Mouse (Mus musculus): ENCODE results near the gene Hnrnpul1.

The Hnrnpul1 gene

GRCm38 (mm10) chr7:25689603-25690021 is 64.9 kb downstream of the Hnrnpul1 start:
- DNase-seq (ENCODE audit: low spot score in 2 of 2): no peak

DNA sequence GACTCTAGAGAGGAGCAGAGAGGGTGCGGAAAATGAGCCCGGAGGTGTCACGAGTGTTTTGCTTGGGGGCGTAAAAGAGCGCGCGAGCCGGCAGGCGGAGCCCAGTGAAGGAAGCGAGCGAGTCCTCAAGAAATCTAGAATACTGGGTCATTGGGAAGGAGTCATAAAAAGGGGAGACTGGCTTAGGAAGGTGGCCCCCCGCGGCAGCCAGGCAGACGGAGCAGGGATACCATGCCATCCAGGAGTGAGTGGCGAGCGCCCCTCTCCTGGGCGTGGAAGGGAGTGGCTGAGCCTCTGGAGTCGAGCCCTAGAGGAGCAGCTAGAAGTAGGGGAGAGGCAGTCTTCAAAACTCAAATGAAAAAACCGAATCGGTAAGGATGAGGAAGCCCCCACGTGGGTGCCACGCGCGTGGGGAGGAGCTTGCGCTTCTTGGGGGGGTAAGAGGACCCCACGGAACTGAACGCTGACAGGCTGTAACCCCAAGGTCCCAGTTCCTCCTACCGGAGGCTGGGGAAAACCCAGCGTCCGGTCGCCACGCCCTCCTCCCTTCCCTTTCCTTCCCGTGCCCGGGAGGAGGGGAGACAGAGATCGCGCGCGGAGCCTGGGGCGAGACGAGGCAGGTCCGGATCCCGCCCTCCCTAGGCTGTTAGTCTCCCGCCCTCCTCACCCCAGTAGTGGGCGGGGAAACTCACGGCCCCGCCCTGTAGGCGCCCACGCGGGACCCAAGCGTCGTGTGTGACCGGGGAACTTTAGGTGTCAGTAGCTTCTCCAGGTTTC is 65.6 kb downstream of the Hnrnpul1 start:
- peak; percentile 80 to 86 for DNase-seq (ENCODE audit: low spot score in 2 of 2)

- DNase-seq (ENCODE audit: low spot score in 2 of 2): peak; percentile 63 to 71
Measured at GRCm38 (mm10) chr7:25687811-25688401, 66.7 kb downstream of the Hnrnpul1 start.

DNA sequence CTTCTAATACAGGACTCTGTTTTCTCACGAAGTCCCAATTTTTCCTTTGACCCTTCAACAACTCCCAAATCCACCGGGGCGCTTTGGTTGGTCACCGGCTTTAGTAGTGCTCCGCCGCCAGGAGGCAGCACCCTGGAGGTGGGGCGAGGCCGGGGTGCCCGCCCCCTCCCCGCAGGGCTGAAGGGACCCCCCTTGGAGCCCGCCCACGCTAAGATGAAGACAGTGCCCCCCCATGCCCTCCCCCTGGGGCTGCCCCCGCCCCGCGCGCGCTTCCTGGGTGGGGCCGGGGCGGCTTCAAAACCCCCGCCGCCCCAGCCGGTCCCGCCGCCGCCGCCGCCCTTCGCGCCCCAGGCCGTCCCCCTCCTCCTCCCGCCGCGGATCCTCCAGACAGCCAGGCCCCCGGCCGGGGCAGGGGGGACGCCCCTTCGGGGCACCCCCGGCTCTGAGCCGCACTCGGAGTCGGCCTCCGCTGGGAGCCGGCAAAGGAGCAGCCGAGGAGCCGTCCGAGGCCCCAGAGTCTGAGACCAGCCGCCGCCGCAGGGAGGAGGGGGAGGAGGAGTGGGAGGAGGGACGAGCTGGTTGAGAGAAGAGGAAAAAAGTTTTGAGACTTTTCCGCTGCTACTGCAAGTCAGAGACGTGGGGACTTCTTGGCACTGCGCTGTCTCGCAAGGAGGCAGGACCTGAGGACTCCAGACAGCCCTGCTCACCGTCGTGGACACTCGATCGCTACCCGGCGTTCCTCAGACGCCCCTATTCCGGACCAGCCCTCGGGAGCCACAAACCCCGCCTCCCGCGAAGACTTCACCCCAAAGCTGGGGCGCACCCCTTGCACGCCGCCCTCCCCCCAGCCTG is 67.7 kb downstream of the Hnrnpul1 start, which contains the start of gene Tgfb1:
Gene Tgfb1 (plus strand): TSS at position 323 of the 852 bp plus-strand sequence.
- peak; percentile 82 to 89 for DNase-seq (ENCODE audit: low spot score in 2 of 2)

- no peak for DNase-seq (ENCODE audit: low spot score in 2 of 2)
Measured at GRCm38 (mm10) chr7:25685926-25686470, 68.6 kb downstream of the Hnrnpul1 start.

DNA sequence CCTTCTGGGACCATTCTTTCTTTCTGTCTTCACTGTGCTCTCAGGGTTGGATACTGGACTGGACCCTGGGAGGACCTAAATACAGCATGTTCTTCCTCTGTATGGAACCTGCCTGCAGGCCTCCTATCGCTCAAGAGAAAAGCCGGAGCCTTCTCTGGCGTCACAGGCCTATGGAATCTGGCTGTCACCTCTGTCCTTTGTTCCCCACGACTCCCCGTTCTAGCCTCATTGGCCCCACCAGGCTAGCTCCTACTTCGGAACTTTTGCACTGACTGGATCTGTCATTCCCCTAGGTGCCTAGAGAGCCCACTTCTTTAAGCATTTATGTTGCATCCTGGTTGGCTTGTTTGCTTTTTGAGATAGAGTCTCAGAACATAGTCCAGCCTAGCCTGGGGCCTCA is 69.9 kb downstream of the Hnrnpul1 start:
- no peak for DNase-seq (ENCODE audit: low spot score in 2 of 2)

DNA sequence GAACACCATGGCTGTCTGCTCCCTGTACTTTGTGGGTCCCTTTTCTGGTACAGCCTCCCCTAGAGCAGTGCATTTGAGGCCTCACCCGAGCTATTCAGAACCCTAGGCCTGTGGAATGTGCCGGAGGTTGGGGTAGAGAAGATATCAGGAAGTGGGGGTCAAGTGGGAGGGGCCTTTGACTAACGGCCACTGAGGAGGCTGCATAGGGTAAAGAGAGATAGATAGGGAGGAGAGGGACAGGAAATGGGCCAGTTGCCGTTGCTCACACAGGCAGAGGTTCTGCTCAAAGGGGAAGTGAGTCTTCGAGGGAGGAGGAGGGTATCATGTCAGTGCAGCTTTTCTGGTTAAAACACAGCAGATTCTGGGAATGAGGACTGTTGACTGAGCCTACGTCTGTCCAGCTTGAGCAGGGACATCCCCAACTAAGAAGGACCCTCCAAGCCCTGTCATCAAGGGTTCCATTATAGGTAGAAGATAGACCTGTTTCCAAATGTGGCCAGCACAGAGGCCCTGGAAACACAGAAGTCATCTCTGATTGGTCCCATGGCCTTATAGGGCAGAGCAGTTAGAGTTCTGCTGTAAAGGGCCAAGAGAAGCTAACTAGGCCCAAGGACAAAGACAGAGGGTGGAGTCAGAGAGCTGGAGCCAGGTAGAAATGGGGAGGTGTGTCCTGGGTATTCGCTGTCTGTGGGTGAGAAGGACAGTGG is 70.9 kb downstream of the Hnrnpul1 start:
- DNase-seq (ENCODE audit: low spot score in 2 of 2): peak; percentile 72 to 74

DNA sequence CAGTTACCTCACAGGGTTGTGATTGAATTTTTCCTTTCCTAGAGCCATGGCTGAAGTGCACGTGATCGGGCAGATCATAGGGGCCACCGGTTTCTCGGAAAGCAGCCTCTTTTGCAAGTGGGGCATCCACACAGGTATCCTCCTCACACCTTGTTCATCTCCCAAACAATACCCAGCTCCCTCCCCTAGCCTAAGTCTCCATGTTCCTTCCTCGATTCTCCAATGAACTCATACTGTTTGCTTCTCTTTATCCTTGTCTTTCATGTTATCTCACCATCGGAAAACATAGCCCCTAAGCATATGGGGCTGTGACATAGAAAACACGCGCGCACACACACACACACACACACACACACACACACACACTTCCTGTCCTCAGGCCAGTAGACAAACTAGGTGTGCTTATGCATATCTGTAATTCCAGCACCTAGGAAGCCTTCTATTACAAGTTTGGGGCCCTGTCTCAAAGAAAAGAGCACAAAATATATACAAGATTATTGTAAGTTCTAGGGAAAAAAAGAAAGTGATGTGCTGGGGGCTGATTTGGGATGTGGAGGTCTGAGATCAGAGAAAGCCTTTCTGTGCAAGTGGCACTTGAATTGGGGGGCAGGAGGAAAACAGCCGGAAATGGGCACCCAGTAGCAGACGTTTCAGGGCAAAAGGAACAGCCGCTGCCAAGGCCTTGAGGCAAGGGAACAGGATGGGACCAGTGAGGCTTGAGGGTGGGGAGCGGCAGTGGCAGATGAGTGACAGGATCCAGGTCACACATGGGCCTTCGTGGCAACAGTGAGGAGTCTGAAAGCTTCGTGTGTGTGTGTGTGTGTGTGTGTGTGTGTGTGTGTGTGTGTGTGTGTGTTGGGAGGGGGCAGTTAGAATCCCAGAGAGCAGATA is 73.0 kb downstream of the Hnrnpul1 start:
- peak; percentile 34 to 44 for DNase-seq (ENCODE audit: low spot score in 2 of 2)

- peak; percentile 98 to 99 for DNase-seq (ENCODE audit: low spot score in 2 of 2)
Measured at GRCm38 (mm10) chr7:25680514-25681258, 73.9 kb downstream of the Hnrnpul1 start, which contains the start of gene B9d2. B9d2 (plus strand) TSS chr7:25680780.

DNA sequence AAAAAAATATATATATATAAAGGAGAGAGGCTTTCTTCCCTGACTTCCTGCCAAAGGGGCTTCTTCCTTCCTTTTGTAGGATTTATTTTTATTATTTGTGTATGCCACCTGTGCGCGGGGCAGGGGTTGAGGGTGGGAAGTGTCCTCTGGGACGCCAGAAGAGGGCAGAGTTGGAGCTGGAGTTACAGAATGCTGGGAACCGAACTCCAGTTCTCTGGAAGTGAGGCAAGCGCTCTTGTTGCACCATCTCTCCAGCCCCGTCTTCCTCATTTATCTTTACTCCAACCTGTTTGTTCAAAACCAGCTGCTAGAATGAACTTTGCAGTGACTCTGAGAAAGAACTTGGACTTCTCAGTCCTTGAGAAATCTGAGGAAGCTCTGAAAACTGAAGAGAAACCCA is 74.6 kb downstream of the Hnrnpul1 start:
- DNase-seq (ENCODE audit: low spot score in 2 of 2): no peak

DNA sequence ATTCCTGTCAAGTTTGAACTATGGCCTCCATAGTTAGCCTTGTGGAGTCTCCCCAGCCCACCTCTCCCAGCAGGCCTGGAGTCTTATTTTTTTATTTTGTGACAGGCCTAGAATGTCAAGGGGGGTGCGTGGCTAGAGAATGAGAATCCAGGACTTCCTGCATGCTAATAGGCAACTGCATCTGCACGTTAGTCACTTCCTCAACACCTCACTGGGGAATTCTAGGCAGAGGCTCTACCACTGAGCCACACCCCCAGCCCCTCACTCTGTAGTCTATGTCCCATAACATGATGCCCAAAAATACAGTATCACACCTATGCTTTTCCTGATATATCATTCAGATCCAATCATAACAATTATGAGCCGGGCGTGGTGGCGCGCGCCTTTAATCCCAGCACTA is 77.5 kb downstream of the Hnrnpul1 start:
- DNase-seq (ENCODE audit: low spot score in 2 of 2): no peak

GRCm38 (mm10) chr7:25676085-25676781 is 78.3 kb downstream of the Hnrnpul1 start:
- DNase-seq (ENCODE audit: low spot score in 2 of 2): no peak

GRCm38 (mm10) chr7:25675405-25675804 is 79.2 kb downstream of the Hnrnpul1 start:
- no peak for DNase-seq (ENCODE audit: low spot score in 2 of 2)

DNA sequence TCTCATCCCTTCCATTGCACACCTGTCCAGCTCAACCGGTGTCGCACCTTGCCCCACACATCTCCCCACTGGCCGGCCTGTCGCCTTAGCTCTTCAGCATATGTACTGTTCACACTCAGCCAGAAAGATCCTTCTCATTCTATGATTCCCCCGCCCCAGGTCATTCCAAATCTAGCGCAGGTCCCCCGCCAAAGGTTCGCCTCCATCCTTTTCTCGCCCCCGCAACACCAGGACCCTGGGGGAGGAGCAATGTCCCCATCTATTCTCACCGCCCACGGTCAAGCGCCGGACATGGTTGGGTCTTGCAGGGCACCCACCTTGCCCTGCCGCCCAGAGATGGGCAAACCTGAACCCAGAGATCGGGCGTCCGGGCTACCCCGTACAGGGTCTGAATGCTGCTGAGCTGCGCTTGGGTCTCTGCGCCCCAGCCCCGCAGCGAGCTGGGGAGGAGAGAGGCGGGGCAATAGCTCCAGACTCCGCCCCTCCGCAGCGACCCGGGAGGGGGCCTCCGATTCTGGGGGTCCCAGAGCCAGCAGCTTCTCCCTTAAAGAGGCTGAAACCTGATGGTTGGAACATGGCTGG is 79.7 kb downstream of the Hnrnpul1 start, which contains the start of gene Tmem91:
Gene Tmem91 (minus strand): TSS at position 448 of the 582 bp plus-strand sequence.
- DNase-seq (ENCODE audit: low spot score in 2 of 2): no peak

GRCm38 (mm10) chr7:25674297-25674696 is 80.3 kb downstream of the Hnrnpul1 start:
- DNase-seq (ENCODE audit: low spot score in 2 of 2): no peak

DNA sequence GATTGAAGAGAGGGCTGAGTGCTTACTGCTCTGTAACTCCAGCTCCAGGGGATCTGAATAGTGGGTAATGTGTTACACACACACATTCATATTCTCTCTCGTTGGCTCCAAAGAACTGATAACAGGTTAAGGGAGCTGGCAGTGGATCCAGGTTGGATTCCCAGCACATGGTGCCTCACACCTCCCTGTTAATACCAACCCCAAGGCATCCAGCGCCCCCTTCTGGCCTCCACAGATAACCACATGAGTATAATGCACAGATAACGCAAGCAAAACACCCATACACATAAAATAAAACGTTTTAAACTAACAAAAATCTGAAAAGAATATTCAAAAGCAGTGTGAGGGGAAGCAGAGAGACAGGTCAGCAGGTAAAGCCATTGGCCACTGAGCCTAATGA is 82.1 kb downstream of the Hnrnpul1 start:
- DNase-seq (ENCODE audit: low spot score in 2 of 2): no peak

GRCm38 (mm10) chr7:25671686-25672085 is 82.9 kb downstream of the Hnrnpul1 start:
- no peak for DNase-seq (ENCODE audit: low spot score in 2 of 2)

Data from natural killer cell, adult 2 months (primary cell).